Comparison of ENCODE assay signal across 11 mouse cellular contexts in the genomic region with DNA sequence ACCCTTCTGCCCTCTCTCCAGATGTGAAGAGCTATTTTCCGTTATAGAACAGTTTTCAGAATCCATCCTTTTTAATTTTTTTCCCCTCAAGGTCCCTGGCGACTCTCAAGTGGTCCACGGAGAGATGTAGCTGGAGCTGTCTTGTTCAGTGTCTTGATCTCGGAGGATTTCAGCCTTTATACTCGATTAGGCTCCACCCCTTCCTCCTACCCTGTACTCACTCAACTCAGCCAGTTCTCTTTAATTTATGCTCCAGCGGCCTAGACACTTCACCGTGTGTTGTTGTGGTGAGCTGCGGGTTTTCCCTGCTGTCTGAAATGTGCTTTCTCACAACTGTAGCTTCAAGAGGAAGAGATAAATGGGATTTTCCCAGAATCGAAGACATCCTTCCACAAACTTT. TPM values are rescaled to one million over a fixed set of nuclear protein-coding genes. Genes with fewer than 3 reads are reported as not detected.
A peak's percentile ranks its signal among the peaks of the same experiment; 100 is the strongest.
DNase-seq lines count a peak whose midpoint lies in the region; ATAC-seq and TF ChIP-seq lines count a peak whose summit lies in the region.
"Had no signal": no experiment of that assay in that cellular context is flagged by ENCODE, and none has a peak within 500 bp of the region (broad histone marks: within the 10 kb centered on the region; RNA-seq: fewer than 3 reads in every experiment).

Gene Cd69 (minus strand): TSS at position 217 of the 400 bp plus-strand sequence.

- WGBS in liver, embryonic 14.5 days (ENCODE audit: insufficient replicate concordance) = 10% methylated on average over 9 of the region's 9 CpGs

- H3K27ac ChIP-seq in liver, embryonic 14.5 days = no peak within 1 kb of the TSS
- H3K27ac ChIP-seq: hindbrain, postnatal 0 days had no signal

- H3K4me3 ChIP-seq in liver, embryonic 14.5 days (ENCODE audit: insufficient read depth in 1 of 2, low read depth in 2 of 2, low read length in 2 of 2) = peak within 1 kb of the TSS; percentile 18 to 21; a peak in 3 of 4 replicates

- H3K9ac ChIP-seq in liver, embryonic 14.5 days (replicated peaks) = no peak within 1 kb of the TSS

- ATAC-seq in liver, embryonic 14.5 days (ENCODE audit: insufficient read depth) = no peak; the same call in 1 of the 2 replicates
- ATAC-seq: hindbrain, postnatal 0 days had no signal

- H3K4me1 ChIP-seq in liver, embryonic 14.5 days (replicated peaks; ENCODE audit: control insufficient read depth in 2 of 2, insufficient read depth in 2 of 2, low read length in 1 of 2) = no peaks in the 10 kb centered on the region

- no peak for TF ChIP-seq CTCF in liver, embryonic 14.5 days (IDR thresholded peaks at IDR 0.05; ENCODE audit: low read depth)

- no peaks in the 10 kb centered on the region for H3K9me3 ChIP-seq in liver, embryonic 14.5 days (ENCODE audit: control insufficient read depth, low read length)

- H3K36me3 ChIP-seq in liver, embryonic 14.5 days (replicated peaks; ENCODE audit: control insufficient read depth, insufficient read depth, low read depth) = no peaks in the 10 kb centered on the region

- DNase-seq in kidney, adult 9 months = peak; percentile 16
- no peak for DNase-seq in kidney, postnatal 14 days
- DNase-seq in liver, embryonic 14.5 days (ENCODE audit: low read depth in 3 of 3, low spot score in 3 of 3) = no peak
- DNase-seq in naive thymus-derived CD4-positive, alpha-beta T cell, adult 2 months (ENCODE audit: low read depth) = peak; percentile 96
- peak; percentile 82 for DNase-seq in thymus, postnatal 14 days
- no peak for DNase-seq in left cerebral cortex, postnatal 10 days (ENCODE audit: extremely low spot score in 1 of 2, low spot score in 2 of 2)
- DNase-seq in urinary bladder, postnatal 36 days (ENCODE audit: low spot score in 2 of 2) = no peak
- no peak for DNase-seq in cerebellum, adult 11 months
- DNase-seq: gastrocnemius, postnatal 10 days had no signal

- no peak for TF ChIP-seq EP300 in liver, embryonic 14.5 days (IDR thresholded peaks at IDR 0.05; ENCODE audit: low read depth)

- H3K27me3 ChIP-seq in liver, embryonic 14.5 days (ENCODE audit: control insufficient read depth, insufficient read depth, low read length) = no peaks in the 10 kb centered on the region

- peak within 1 kb of the TSS; percentile 21 for H3K4me2 ChIP-seq in liver, embryonic 14.5 days (ENCODE audit: low read depth)

- intact Hi-C loops in left cerebral cortex, postnatal 10 days (cut with DNase I) = no loop called here

RNA-seq across cellular contexts. Expression of gene Cd69, which starts in this region (rescaled TPM):
- polyA plus RNA-seq in liver, embryonic 14.5 days (2012; rRNA removed) = 0.44 and 0.98 TPM in 2 replicates
- 0.97 and 1.1 TPM in 2 replicates for polyA plus RNA-seq in liver, embryonic 14.5 days (2014; fragmentation: Nextera tagmentation; extraction: Ambion mirVana)
- not detected for total RNA-seq in left cerebral cortex, postnatal 10 days (2021)
- total RNA-seq: hindbrain, postnatal 0 days had no signal
- polyA plus RNA-seq: C2C12; hindbrain, postnatal 0 days had no signal

Comparison
In these comparisons a context has a peak if more than half of its experiments do, and no peak if none do; other contexts are left out.
1. DNase-seq: peak in kidney, adult 9 months (single experiment), naive thymus-derived CD4-positive, alpha-beta T cell, adult 2 months (single experiment) and thymus, postnatal 14 days (single experiment); none in kidney, postnatal 14 days (single experiment), liver, embryonic 14.5 days (0 of 3), left cerebral cortex, postnatal 10 days (0 of 2), urinary bladder, postnatal 36 days (0 of 2) and cerebellum, adult 11 months (single experiment).